Mouse (Mus musculus) forebrain, postnatal 0 days (tissue): ENCODE results near the gene Fat4. TPM values are rescaled to one million over a fixed set of nuclear protein-coding genes. Genes with fewer than 3 reads are reported as not detected.

Experiments
- ATAC-seq: fragments of 200-750 bp; cut with Nextera tagmentation; 2 replicates; pipeline ENCODE4 v1.8.0; 2017; ENCODE audit warnings: mild to moderate bottlenecking, moderate library complexity
- DNase-seq: peaks from one replicate; pipeline ENCODE4 v3.0.0-alpha.2; 2015
- H3K27ac ChIP-seq: fragments of 300-500 bp; sonication (generic); 2 replicates; pipeline ENCODE4 v1.5.1; 2014; ENCODE audit warnings: low read depth, mild to moderate bottlenecking, antibody characterized with exemption, low read length, moderate library complexity, mixed read lengths
- H3K27me3 ChIP-seq: fragments of 300-500 bp; sonication (generic); 2 replicates; pipeline ENCODE4 v1.6.1; 2014; ENCODE audit warnings: mild to moderate bottlenecking, low read length, mixed read lengths; ENCODE audit not compliant: insufficient read depth
- H3K36me3 ChIP-seq: fragments of 300-500 bp; sonication (generic); 2 replicates; pipeline ENCODE4 v1.6.1; 2014; ENCODE audit warnings: mild to moderate bottlenecking, moderate library complexity; ENCODE audit not compliant: insufficient read depth
- H3K4me1 ChIP-seq: fragments of 300-500 bp; sonication (generic); 2 replicates; pipeline ENCODE4 v1.6.1; 2014; ENCODE audit warnings: antibody characterized with exemption; ENCODE audit not compliant: insufficient read depth
- H3K4me2 ChIP-seq: fragments of 300-500 bp; sonication (generic); 2 replicates; pipeline ENCODE4 v1.6.1; 2014; ENCODE audit warnings: low read depth, mild to moderate bottlenecking, moderate library complexity
- H3K4me3 ChIP-seq: fragments of 300-500 bp; sonication (generic); 2 replicates; pipeline ENCODE4 v1.5.1; 2014; ENCODE audit warnings: low read depth, low read length, mixed read lengths
- H3K9ac ChIP-seq: fragments of 300-500 bp; sonication (generic); 2 replicates; pipeline ENCODE4 v1.6.1; 2014; ENCODE audit warnings: mild to moderate bottlenecking
- H3K9me3 ChIP-seq: fragments of 300-500 bp; sonication (generic); 2 replicates; pipeline ENCODE4 v1.6.1; 2016; ENCODE audit warnings: low read length
- CTCF ChIP-seq: sonication (generic); IDR thresholded peaks from 2 replicates; pipeline ENCODE4 v1.5.1; 2016; ENCODE audit warnings: antibody characterized with exemption, control low read depth, low read depth
- WGBS: fragments of 180-500 bp; shearing (Covaris S2); extraction: QIAGEN DNeasy Blood & Tissue Kit; methylation state at CpG from one replicate; pipeline ENCODE4 v1.1.7; 2014; 5-methylcytosine and 5-hydroxymethylcytosine counted together
- polyA plus RNA-seq: library from polyadenylated mRNA; unstranded; fragments of >200 nt; fragmentation: Nextera tagmentation; extraction: Ambion mirVana; gene quantifications from 2 replicates; pipeline ENCODE4 v1.2.1, GENCODE M21; 2015
- total RNA-seq: library from RNA; depleted of rRNA; stranded (reverse); fragments of >200 nt; gene quantifications from 2 replicates; pipeline ENCODE4 v1.2.3, GENCODE M21; 2014

The Fat4 gene
- total and polyA plus RNA-seq, 2 experiments from 2014 or later, result 4.3 to 62.6 TPM

DNA sequence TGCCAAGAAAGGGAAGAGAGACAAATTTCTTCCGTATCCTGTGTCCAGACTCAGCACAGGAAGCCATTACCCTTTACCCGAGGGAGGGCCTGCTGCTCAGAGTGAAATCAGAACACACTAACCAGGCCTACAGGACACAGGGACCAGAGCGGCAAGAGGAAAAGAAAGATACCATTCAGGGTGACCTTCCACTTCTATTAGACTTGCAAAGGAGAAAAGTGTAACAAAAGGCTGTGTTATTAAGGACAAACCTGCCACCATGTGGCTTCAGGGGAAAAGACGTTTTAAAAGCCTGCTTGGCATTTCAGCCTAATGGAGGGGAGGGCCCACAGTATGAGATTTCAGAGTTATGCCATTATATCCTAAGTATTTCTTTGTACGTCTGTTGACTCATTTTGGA lies 26.1 kb upstream of the Fat4 start:
- TF ChIP-seq CTCF, result peak; percentile 49
- Histone ChIP-seq H3K9me3 (no peaks in the 10 kb centered on the region), H3K27ac (no peak overlapping the region), H3K36me3 (no peaks in the 10 kb centered on the region), H3K9ac (no peak overlapping the region), H3K4me1 (no peaks in the 10 kb centered on the region), H3K27me3 (no peaks in the 10 kb centered on the region), H3K4me3 (no peak overlapping the region), H3K4me2 (no peak overlapping the region)
- DNase-seq (peak; percentile 57), ATAC-seq (peak; percentile 32; the same call in 1 of the 2 replicates)
- WGBS, result 24% methylated on average over 5 of the region's 5 CpGs

DNA sequence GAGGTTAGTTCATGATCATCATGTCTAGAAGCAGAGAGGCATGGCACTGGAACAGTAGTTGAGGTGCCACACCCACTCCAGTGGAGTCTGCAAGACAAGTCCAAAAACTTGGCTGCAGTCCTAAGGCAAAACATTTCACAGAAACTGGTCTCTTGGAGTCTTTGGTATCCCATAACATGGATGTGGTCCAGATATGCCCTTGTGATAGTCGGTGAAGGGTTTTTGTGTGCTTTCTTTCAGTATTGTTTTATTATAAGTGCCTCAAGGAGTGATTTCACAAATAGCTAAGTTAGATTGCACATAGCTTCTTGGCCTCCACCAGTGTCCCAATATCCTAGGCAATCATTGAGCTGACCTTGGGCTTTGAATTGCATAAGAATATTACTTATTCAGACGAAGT lies 15.4 kb upstream of the Fat4 start:
- ATAC-seq, result no peak
- 91% methylated on average over 2 of the region's 2 CpGs for WGBS
- no peak for DNase-seq

DNA sequence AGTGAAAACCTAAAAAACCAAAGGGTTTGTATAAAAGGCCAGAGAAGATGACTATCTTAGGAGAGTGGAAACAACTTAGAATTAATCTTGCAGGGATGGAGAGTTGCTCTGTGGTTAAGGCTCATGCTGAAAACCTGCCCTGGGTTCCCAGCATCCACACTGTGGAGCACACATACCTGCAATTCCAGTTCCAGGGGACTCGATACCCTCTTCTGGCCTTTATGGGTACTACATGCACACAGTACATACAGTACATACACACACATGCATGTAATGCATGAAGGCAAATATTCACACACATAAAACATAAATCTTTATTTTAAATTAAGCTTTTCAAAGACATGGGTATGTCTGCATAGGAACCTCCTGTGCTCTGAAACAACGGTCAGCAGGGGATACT lies 10.9 kb upstream of the Fat4 start:
- H3K36me3 ChIP-seq, result peaks cover 6% of the 10 kb centered on the region; the same call in 1 of the 2 replicates
- no peaks in the 10 kb centered on the region for H3K27me3 ChIP-seq
- H3K9ac ChIP-seq, result no peak overlapping the region
- no peak overlapping the region for H3K4me2 ChIP-seq
- 95% methylated on average over 2 of the region's 2 CpGs for WGBS
- no peak for ATAC-seq
- DNase-seq, result no peak
- no peak overlapping the region for H3K27ac ChIP-seq
- no peaks in the 10 kb centered on the region for H3K9me3 ChIP-seq
- H3K4me1 ChIP-seq, result no peaks in the 10 kb centered on the region
- no peak for TF ChIP-seq CTCF
- no peak overlapping the region for H3K4me3 ChIP-seq

More for the DNA sequence above, 15.4 kb upstream of the Fat4 start:
- no peaks in the 10 kb centered on the region for H3K4me1 ChIP-seq
- H3K36me3 ChIP-seq, result no peaks in the 10 kb centered on the region
- H3K9ac ChIP-seq, result no peak overlapping the region
- H3K4me2 ChIP-seq, result no peak overlapping the region
- no peak overlapping the region for H3K27ac ChIP-seq
- no peaks in the 10 kb centered on the region for H3K9me3 ChIP-seq
- no peaks in the 10 kb centered on the region for H3K27me3 ChIP-seq
- H3K4me3 ChIP-seq, result no peak overlapping the region
- no peak for TF ChIP-seq CTCF

DNA sequence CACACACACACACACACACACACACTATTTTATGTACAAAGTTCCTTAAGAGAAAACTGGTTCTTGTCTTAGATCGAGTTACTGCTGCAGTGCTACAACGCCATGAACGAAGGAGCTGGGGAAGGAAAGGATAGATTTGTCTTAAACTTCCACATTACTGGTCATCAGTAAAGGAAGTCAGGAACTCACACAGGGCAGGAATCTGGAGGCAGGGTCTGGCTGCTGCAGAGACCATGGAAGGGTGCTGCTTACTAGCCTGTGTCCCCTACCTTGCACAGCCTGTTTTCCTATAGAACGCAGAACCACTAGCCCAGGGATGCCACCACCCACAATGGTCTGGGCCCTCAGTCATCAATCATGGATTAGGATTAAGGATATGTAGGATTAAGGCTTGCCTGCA lies 10.0 kb upstream of the Fat4 start:
- no peaks in the 10 kb centered on the region for H3K27me3 ChIP-seq
- H3K4me3 ChIP-seq, result no peak overlapping the region
- TF ChIP-seq CTCF, result no peak
- peaks cover 9% of the 10 kb centered on the region; the same call in 1 of the 2 replicates for H3K36me3 ChIP-seq
- H3K4me1 ChIP-seq, result no peaks in the 10 kb centered on the region
- no peak for ATAC-seq
- no peak overlapping the region for H3K4me2 ChIP-seq
- no peak overlapping the region for H3K9ac ChIP-seq
- H3K27ac ChIP-seq, result no peak overlapping the region
- no peaks in the 10 kb centered on the region for H3K9me3 ChIP-seq
- WGBS, result 97% methylated on average over 4 of the region's 4 CpGs
- no peak for DNase-seq

DNA sequence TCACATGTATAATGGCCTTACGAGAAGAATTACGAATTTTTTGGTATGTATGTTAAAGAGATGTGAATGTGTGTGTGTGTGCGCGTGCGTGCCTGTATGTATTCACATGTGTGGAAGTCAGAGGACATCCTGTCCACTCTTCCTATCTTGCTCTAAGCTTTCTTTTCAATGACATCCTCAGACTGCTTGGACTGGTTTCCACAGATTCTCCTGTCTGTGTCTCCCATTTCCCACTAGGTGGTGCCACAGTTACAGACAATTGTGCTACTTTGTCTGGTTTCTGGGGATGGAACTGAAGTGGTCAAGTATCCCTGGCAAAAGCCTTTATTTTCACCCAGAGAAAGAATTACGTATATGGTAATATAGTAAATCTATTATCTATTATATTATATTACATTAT lies 4.0 kb upstream of the Fat4 start:
- H3K4me2 ChIP-seq, result no peak overlapping the region
- no peak overlapping the region for H3K4me3 ChIP-seq
- no peak for ATAC-seq
- peak; percentile 85 for DNase-seq
- H3K36me3 ChIP-seq, result peaks cover 9% of the 10 kb centered on the region; the same call in 1 of the 2 replicates
- no peak overlapping the region for H3K27ac ChIP-seq
- H3K27me3 ChIP-seq, result no peaks in the 10 kb centered on the region
- no peak overlapping the region for H3K9ac ChIP-seq
- H3K9me3 ChIP-seq, result no peaks in the 10 kb centered on the region
- 61% methylated on average over 6 of the region's 6 CpGs for WGBS
- TF ChIP-seq CTCF, result peak; percentile 90
- no peaks in the 10 kb centered on the region for H3K4me1 ChIP-seq

DNA sequence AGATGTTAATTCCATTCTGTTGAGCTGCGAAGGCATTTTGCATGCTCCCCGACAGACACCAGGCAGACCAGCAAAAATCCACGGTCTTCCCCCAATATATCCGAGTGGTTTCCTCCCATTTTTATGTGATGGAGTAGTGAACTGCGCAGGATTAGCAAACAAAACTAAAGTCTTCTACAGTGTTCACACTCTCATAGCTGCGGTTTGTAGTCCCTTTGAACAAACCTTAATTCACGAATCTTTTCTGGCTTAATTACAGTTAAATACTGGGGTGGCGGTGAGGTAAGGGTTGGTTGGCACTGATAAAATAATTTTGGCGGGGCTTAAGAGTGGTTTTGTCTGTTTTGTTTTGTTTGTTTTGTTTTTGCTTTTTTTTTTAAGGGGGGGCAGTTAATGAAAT lies 3.1 kb upstream of the Fat4 start:
- Histone ChIP-seq H3K9me3 (no peaks in the 10 kb centered on the region), H3K36me3 (peaks cover 9% of the 10 kb centered on the region; the same call in 1 of the 2 replicates), H3K27ac (peak overlapping the region; percentile 75), H3K4me2 (peak overlapping the region; percentile 96), H3K27me3 (no peaks in the 10 kb centered on the region), H3K4me1 (no peaks in the 10 kb centered on the region), H3K4me3 (peak overlapping the region; percentile 78), H3K9ac (peak overlapping the region; percentile 46)
- DNase-seq (peak; percentile 59), ATAC-seq (no peak)
- no peak for TF ChIP-seq CTCF
- WGBS, result 10% methylated on average over 9 of the region's 9 CpGs

DNA sequence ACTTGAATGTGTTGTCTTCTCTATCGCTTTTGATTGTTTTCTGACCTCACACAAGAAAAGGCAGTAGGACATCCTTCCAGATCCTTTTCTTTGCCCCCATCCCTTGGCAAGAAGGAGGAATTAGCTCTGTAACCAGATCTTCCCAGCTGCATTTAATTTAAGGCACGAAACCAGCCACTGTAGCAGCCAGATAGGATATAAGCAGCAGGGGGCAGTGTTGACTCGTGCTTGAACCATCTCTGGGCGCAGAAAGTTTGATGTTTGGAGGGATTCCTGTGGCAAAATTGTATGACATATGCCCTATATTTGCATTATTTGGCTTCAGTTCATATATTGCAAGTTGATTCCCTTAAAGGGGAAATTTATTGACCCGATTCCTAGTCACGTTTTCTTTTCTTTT lies 2.5 kb upstream of the Fat4 start:
- WGBS, result 1% methylated on average over 6 of the region's 6 CpGs
- H3K9me3 ChIP-seq, result no peaks in the 10 kb centered on the region
- H3K4me1 ChIP-seq, result peaks cover 2% of the 10 kb centered on the region; the same call in 1 of the 2 replicates
- H3K36me3 ChIP-seq, result peaks cover 9% of the 10 kb centered on the region; the same call in 1 of the 2 replicates
- peak overlapping the region; percentile 75 for H3K27ac ChIP-seq
- peak overlapping the region; percentile 71 for H3K9ac ChIP-seq
- peak; percentile 96 for DNase-seq
- TF ChIP-seq CTCF, result peak; percentile 94
- H3K4me3 ChIP-seq, result peak overlapping the region; percentile 78
- H3K27me3 ChIP-seq, result no peaks in the 10 kb centered on the region
- H3K4me2 ChIP-seq, result peak overlapping the region; percentile 96
- ATAC-seq, result peak; percentile 48
